Mouse (Mus musculus) liver, postnatal 0 days (tissue): ENCODE data around the gene Gm37240. TPM values are rescaled to one million over a fixed set of nuclear protein-coding genes. Genes with fewer than 3 reads are reported as not detected.

ENCODE experiments used
- ATAC-seq: fragments of 200-750 bp; cut with Nextera tagmentation; 2 replicates; pipeline ENCODE4 v1.8.0; 2017; ENCODE audit warnings: mild to moderate bottlenecking, moderate library complexity
- DNase-seq: peaks from one replicate; pipeline ENCODE4 v3.0.0-alpha.2; 2016
- H3K27ac ChIP-seq: fragments of 300-500 bp; sonication (generic); 2 replicates; pipeline ENCODE4 v1.5.1; 2014; ENCODE audit warnings: antibody characterized with exemption, moderate library complexity, mild to moderate bottlenecking, low read depth
- H3K27me3 ChIP-seq: fragments of 300-500 bp; sonication (generic); 2 replicates; pipeline ENCODE4 v1.6.1; 2014; ENCODE audit warnings: low read length, control low read depth, mixed read lengths; ENCODE audit not compliant: insufficient read depth
- H3K36me3 ChIP-seq: fragments of 300-500 bp; sonication (generic); replicated peaks from 2 replicates; pipeline ENCODE4 v1.6.1; 2014; ENCODE audit warnings: mild to moderate bottlenecking, control low read depth, low read length, moderate library complexity, mixed read lengths; ENCODE audit not compliant: insufficient read depth
- H3K4me1 ChIP-seq: fragments of 300-500 bp; sonication (generic); 2 replicates; pipeline ENCODE4 v1.6.1; 2014; ENCODE audit warnings: antibody characterized with exemption, mild to moderate bottlenecking, control low read depth; ENCODE audit not compliant: insufficient read depth
- H3K4me2 ChIP-seq: fragments of 300-500 bp; sonication (generic); 2 replicates; pipeline ENCODE4 v1.6.1; 2014; ENCODE audit warnings: low read depth, mild to moderate bottlenecking, low read length, moderate library complexity, mixed read lengths
- H3K4me3 ChIP-seq: fragments of 300-500 bp; sonication (generic); 2 replicates; pipeline ENCODE4 v1.5.1; 2014; ENCODE audit warnings: low read depth, low read length
- H3K9ac ChIP-seq: fragments of 300-500 bp; sonication (generic); replicated peaks from 2 replicates; pipeline ENCODE4 v1.6.1; 2014; ENCODE audit warnings: mild to moderate bottlenecking, moderate library complexity
- H3K9me3 ChIP-seq: fragments of 300-500 bp; sonication (generic); 2 replicates; pipeline ENCODE4 v1.6.1; 2016; ENCODE audit warnings: mild to moderate bottlenecking, control low read depth, low read length, mixed read lengths
- CTCF ChIP-seq: sonication (generic); IDR thresholded peaks from 2 replicates; pipeline ENCODE4 v1.5.1; 2016; ENCODE audit warnings: antibody characterized with exemption, low read depth
- EP300 ChIP-seq: IDR thresholded peaks from 2 replicates; pipeline ENCODE4 v1.6.1; 2016; ENCODE audit warnings: antibody characterized with exemption, low read depth, mild to moderate bottlenecking
- WGBS: fragments of 180-500 bp; shearing (Covaris S2); extraction: QIAGEN DNeasy Blood & Tissue Kit; methylation state at CpG from one replicate; pipeline ENCODE4 v1.1.7; 2014; ENCODE audit not compliant: insufficient replicate concordance; 5-methylcytosine and 5-hydroxymethylcytosine counted together
- polyA plus RNA-seq: library from polyadenylated mRNA; unstranded; fragments of >200 nt; fragmentation: Nextera tagmentation; extraction: Ambion mirVana; gene quantifications from 2 replicates; pipeline ENCODE4 v1.2.1, GENCODE M21; 2015

Gm37240 gene
- polyA plus RNA-seq, 1 experiment from 2014 or later: 0.72 TPM

DNA sequence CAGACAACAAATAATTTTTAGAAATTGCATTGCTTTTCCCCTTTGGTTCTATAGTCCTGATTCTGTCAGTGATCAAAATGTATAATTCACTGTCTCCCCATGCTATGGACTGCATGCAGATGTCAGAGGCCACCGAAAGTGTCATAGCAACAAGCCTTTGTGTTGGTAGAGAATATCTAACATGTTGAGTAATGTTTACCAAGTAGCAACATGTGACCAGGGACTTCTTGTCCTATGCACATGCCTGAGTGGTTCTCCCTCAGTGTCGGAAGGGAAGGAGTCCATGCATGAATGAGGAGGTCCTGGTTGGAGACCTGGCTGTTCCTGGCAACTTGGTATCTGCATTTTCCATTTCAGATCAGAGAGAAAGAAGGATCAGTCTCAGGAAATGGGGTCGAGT lies 221.2 kb downstream of the Gm37240 start:
- Histone ChIP-seq H3K4me3 (no peak overlapping the region), H3K27me3 (no peaks in the 10 kb centered on the region), H3K36me3 (no peaks in the 10 kb centered on the region), H3K9ac (no peak overlapping the region), H3K27ac (no peak overlapping the region), H3K9me3 (no peaks in the 10 kb centered on the region), H3K4me1 (no peaks in the 10 kb centered on the region), H3K4me2 (no peak overlapping the region)
- ATAC-seq (no peak), DNase-seq (no peak)
- TF ChIP-seq EP300: no peak
- TF ChIP-seq CTCF: no peak
- WGBS: 61% methylated on average over 3 of the region's 3 CpGs

- Histone ChIP-seq H3K9ac (no peak overlapping the region), H3K27me3 (no peaks in the 10 kb centered on the region), H3K36me3 (no peaks in the 10 kb centered on the region), H3K4me1 (no peaks in the 10 kb centered on the region), H3K9me3 (no peaks in the 10 kb centered on the region), H3K27ac (no peak overlapping the region), H3K4me3 (no peak overlapping the region), H3K4me2 (no peak overlapping the region)
- 75% methylated on average over 10 of the region's 10 CpGs for WGBS
- ATAC-seq (no peak), DNase-seq (no peak)
- no peak for TF ChIP-seq CTCF
- no peak for TF ChIP-seq EP300
Observed at GRCm38 (mm10) chr3:85664591-85665171, 222.6 kb downstream of the Gm37240 start.

DNA sequence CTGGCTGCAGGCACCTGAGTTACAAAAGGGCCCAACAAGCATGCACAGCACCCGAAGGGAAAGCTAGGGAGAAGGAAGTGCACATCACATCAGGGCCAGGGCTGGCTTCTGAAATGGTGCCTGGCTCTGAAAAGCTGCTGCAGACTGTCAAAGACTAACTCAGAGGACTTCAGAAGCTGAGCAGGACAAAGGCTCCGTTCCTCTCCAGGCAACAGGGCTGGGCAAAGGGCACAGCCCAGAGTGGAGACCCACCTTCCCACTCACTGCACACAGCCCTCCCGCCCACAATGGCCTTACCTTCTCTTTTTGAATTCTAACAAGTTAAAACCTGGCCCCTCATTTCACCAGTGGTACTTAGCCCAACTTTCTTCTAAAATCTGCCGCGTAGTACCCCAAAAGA lies 223.5 kb downstream of the Gm37240 start:
- 62% methylated on average over 5 of the region's 5 CpGs for WGBS
- H3K9ac ChIP-seq: no peak overlapping the region
- H3K4me3 ChIP-seq: no peak overlapping the region
- no peak overlapping the region for H3K4me2 ChIP-seq
- ATAC-seq: no peak
- H3K27me3 ChIP-seq: no peaks in the 10 kb centered on the region
- DNase-seq: no peak
- no peak overlapping the region for H3K27ac ChIP-seq
- no peak for TF ChIP-seq CTCF
- no peak for TF ChIP-seq EP300
- no peaks in the 10 kb centered on the region for H3K36me3 ChIP-seq
- H3K4me1 ChIP-seq: no peaks in the 10 kb centered on the region
- H3K9me3 ChIP-seq: no peaks in the 10 kb centered on the region

DNA sequence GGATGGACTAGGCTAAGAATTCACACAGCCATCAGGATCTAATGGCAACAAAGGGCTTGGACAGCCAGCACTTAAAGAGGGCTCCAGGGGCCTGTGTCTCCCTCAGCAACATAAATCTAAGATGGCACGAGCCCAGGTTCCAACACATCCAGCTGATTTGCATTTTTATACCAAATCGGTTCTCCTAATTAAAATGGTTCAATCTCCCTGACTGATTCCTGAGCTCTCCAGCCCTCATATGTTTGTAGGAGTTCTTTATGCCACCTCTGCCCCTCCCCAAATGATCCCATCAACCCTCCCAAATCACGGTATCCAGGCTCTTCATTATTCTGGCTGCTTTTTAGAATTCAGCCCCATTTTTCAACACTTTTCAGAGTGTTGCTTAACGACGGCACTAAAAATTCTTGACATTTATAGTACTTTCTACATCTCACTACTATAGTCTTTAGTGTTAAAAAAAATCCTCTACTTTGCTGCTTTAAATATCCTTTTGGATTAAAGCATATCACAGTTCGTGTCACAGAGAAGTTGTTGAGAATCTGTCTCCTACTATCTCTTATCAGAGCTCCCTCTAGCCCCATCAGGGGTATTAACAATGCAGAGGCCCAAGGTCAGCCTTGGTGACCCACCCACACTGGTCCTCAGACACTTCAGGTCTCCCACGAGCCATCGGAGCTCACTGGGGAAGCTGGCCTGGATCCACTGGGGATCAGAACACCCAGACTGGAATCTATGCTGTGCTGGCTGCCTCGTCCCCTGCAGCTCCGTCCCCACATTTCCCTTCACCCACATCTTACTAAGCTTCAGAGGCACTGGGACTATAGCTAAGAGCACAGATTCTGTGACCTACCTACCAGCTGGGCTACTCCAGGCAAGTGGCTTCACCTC lies 225.1 kb downstream of the Gm37240 start:
- Histone ChIP-seq H3K27ac (no peak overlapping the region), H3K36me3 (no peaks in the 10 kb centered on the region), H3K9me3 (no peaks in the 10 kb centered on the region), H3K27me3 (no peaks in the 10 kb centered on the region), H3K4me2 (no peak overlapping the region), H3K4me1 (no peaks in the 10 kb centered on the region), H3K9ac (no peak overlapping the region), H3K4me3 (no peak overlapping the region)
- 71% methylated on average over 10 of the region's 10 CpGs for WGBS
- no peak for DNase-seq
- ATAC-seq: no peak
- TF ChIP-seq CTCF (no peak), EP300 (no peak)

DNA sequence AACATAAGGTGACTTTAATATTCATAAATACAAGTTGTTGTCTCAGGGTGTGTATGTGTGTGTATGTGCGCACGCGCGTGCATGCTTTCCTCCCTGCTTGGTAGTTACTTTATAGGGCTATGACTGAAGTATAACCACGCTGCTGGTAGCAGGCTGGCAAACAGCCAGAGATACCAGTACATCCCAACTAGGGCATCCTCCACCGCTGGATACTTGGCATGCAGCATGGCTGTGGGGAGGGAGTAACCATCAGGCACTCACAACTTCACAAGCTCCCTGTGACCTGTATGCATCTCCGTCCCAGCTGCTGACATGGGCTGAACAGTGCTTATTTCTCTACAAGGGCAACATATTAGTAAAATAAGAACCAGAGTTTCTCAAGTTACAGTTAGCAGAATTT lies 227.6 kb downstream of the Gm37240 start:
- H3K4me3 ChIP-seq: no peak overlapping the region
- no peak overlapping the region for H3K27ac ChIP-seq
- H3K27me3 ChIP-seq: no peaks in the 10 kb centered on the region
- no peaks in the 10 kb centered on the region for H3K9me3 ChIP-seq
- TF ChIP-seq EP300 (no peak), CTCF (no peak)
- DNase-seq: no peak
- 83% methylated on average over 7 of the region's 7 CpGs for WGBS
- H3K9ac ChIP-seq: no peak overlapping the region
- H3K36me3 ChIP-seq: no peaks in the 10 kb centered on the region
- H3K4me2 ChIP-seq: no peak overlapping the region
- H3K4me1 ChIP-seq: no peaks in the 10 kb centered on the region
- ATAC-seq: no peak

DNA sequence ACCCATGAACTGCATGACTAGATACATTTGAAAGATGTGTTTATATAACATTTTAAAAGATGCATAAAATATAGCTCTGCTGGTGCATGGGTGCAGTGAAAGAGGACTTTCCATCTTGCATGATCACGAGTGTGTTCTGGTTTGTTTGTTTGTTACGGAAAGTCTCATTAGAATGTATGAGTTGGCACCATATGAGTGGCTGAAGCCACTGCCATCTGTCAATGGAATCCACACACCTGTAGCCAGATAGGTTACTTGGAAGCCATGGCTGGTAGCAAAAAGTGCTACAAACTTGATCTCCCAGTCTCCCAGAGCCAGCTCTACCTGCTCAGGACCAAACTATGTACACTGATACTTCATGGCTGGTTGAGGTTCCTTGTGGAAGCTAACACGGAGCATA lies 231.8 kb downstream of the Gm37240 start:
- Histone ChIP-seq H3K4me2 (no peak overlapping the region), H3K9me3 (no peaks in the 10 kb centered on the region), H3K9ac (no peak overlapping the region), H3K27ac (no peak overlapping the region), H3K27me3 (no peaks in the 10 kb centered on the region), H3K4me1 (no peaks in the 10 kb centered on the region), H3K36me3 (peaks cover 3% of the 10 kb centered on the region; the same call in 1 of the 2 replicates), H3K4me3 (no peak overlapping the region)
- TF ChIP-seq CTCF: no peak
- no peak for TF ChIP-seq EP300
- no peak for ATAC-seq
- WGBS: 90% methylated on average over 3 of the region's 3 CpGs
- no peak for DNase-seq
